Mouse (Mus musculus) lung, postnatal 10 days (tissue): Measurements from ENCODE around the gene Gm13276.
A peak's percentile ranks its signal among the peaks of the same experiment; 100 is the strongest.
"Not testable (repeated sequence)": the region's sequence is repeated elsewhere in the genome, so short reads cannot be mapped to it uniquely, and the experiment has no call there.

Source experiments
- DNase-seq: peaks from one replicate; pipeline ENCODE4 v3.0.0; 2021

Gm13276 gene

GRCm38 (mm10) chr4:88788402-88788801 is 2.9 kb downstream of the Gm13276 start, which contains the start of gene Gm13277:
Gm13277 (plus strand) TSS chr4:88788632.
- peak; percentile 83 for DNase-seq

- DNase-seq, result not testable (repeated sequence)
Measured at GRCm38 (mm10) chr4:88791250-88791649, 5.7 kb downstream of the Gm13276 start, which contains the start of gene Gm13278. Gm13278 (plus strand) TSS chr4:88791550.

- peak; percentile 72 for DNase-seq
Measured at GRCm38 (mm10) chr4:88793936-88794675, 8.6 kb downstream of the Gm13276 start, which contains the start of gene Gm13275. Gm13275 (plus strand) TSS chr4:88794487.

GRCm38 (mm10) chr4:88797097-88797496 is 11.6 kb downstream of the Gm13276 start, which contains the start of gene Gm13279:
Gm13279 (plus strand) TSS chr4:88797397.
- DNase-seq, result not testable (repeated sequence)

GRCm38 (mm10) chr4:88799365-88799764 is 13.9 kb downstream of the Gm13276 start, which contains the start of gene Gm13285:
Gm13285 (plus strand) TSS chr4:88799665.
- DNase-seq, result not testable (repeated sequence)

GRCm38 (mm10) chr4:88802954-88803353 is 17.4 kb downstream of the Gm13276 start, which contains the start of gene Gm13287:
Gm13287 (plus strand) TSS chr4:88803254.
- DNase-seq, result not testable (repeated sequence)

GRCm38 (mm10) chr4:88805231-88805630 is 19.7 kb downstream of the Gm13276 start, which contains the start of gene Gm13288:
Gm13288 (plus strand) TSS chr4:88805531.
- DNase-seq, result not testable (repeated sequence)

- DNase-seq, result peak; percentile 39
Measured at GRCm38 (mm10) chr4:88805761-88806160, 20.3 kb downstream of the Gm13276 start.

GRCm38 (mm10) chr4:88815928-88816327 is 30.4 kb downstream of the Gm13276 start, which contains the start of gene Ifna7:
Ifna7 (plus strand) TSS chr4:88816228.
- no peak for DNase-seq

- DNase-seq, result no peak
Measured at GRCm38 (mm10) chr4:88819659-88820058, 34.1 kb downstream of the Gm13276 start, which contains the start of gene Ifna11. Ifna11 (plus strand) TSS chr4:88819959.

- peak; percentile 25 for DNase-seq
Measured at GRCm38 (mm10) chr4:88822995-88823394, 37.5 kb downstream of the Gm13276 start.

- not testable (repeated sequence) for DNase-seq
Measured at GRCm38 (mm10) chr4:88827116-88827515, 41.6 kb downstream of the Gm13276 start, which contains the start of gene Ifna6. Ifna6 (plus strand) TSS chr4:88827416.

- peak; percentile 47 for DNase-seq
Measured at GRCm38 (mm10) chr4:88830523-88830922, 45.0 kb downstream of the Gm13276 start.

GRCm38 (mm10) chr4:88835225-88835624 is 49.7 kb downstream of the Gm13276 start, which contains the start of gene Ifna5:
Ifna5 (plus strand) TSS chr4:88835525.
- not testable (repeated sequence) for DNase-seq
